Mouse (Mus musculus): ENCODE measurements at regions not wholly inside any gene's neighbourhood (a gene's known extent, or its start where the extent isn't known, plus 50 kb on each side); places are given as distances from the start of the nearest gene placed in this dataset.
A peak's percentile ranks its signal among the peaks of the same experiment; 100 is the strongest.

DNA sequence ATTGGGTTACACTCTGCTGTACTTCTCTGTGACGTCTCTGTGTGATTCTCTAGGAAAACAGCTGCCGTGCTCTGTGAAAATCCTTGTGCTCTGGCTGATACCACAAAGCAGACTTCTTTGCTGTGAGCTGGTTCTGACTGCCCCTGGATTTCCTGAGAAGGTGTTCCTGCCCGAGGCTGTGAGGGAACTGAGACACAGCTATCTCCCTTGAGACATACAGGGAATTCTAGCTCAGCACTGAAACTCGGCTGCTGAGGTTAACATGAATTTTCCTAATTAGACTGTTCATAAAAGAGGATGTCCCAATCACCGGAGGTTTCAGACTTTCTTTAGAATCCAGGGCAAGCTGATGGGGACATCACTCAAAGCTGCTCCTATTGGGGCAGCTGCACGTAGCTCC is 233.4 kb upstream of the Bmper start:
- Histone ChIP-seq H3K4me3 (ENCODE audit: low read depth, low read length) (no peak overlapping the region), H3K27me3 (replicated peaks; ENCODE audit: control insufficient read depth, insufficient read depth, low read length) (no peaks in the 10 kb centered on the region), H3K4me1 (ENCODE audit: control insufficient read depth, insufficient read depth, low read length) (peaks cover 6% of the 10 kb centered on the region; the same call in 1 of the 2 replicates), H3K4me2 (ENCODE audit: low read depth, low read length) (no peak overlapping the region), H3K36me3 (ENCODE audit: control insufficient read depth, insufficient read depth, low read length) (no peaks in the 10 kb centered on the region), H3K9ac (ENCODE audit: low read depth, low read length) (no peak overlapping the region), H3K27ac (replicated peaks; ENCODE audit: low read depth, low read length) (no peak overlapping the region), H3K9me3 (ENCODE audit: control insufficient read depth, low read length) (no peaks in the 10 kb centered on the region)
- DNase-seq (ENCODE audit: low spot score): peak; percentile 10
- WGBS: 40% methylated on average over 6 of the region's 6 CpGs
- no peak for ATAC-seq (ENCODE audit: low read depth)

DNA sequence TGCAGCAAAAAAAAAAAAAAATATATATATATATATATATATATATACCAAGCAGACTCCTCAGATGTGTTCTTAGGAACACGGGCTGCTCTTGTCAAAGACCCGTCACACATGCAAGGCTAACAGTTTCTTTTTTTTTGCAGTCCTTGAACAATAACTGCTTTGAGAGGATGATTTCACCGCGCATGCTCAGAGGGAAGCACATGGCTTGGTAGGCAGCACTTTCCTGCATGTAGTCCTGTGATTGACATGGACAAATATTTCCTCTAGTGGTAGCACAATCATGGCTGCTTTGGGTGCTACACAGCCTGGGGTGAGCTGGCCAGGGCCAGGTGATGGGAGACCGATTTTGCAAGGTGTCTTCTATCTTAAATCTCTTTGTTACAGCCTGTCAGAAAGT is 229.3 kb upstream of the Bmper start:
- H3K4me2 ChIP-seq (ENCODE audit: low read depth, low read length): no peak overlapping the region
- H3K36me3 ChIP-seq (ENCODE audit: control insufficient read depth, insufficient read depth, low read length): no peaks in the 10 kb centered on the region
- 48% methylated on average over 5 of the region's 5 CpGs for WGBS
- no peak overlapping the region for H3K4me3 ChIP-seq (ENCODE audit: low read depth, low read length)
- H3K27ac ChIP-seq (replicated peaks; ENCODE audit: low read depth, low read length): no peak overlapping the region
- ATAC-seq (ENCODE audit: low read depth) (no peak), DNase-seq (ENCODE audit: low spot score) (peak; percentile 54)
- no peak overlapping the region for H3K9ac ChIP-seq (ENCODE audit: low read depth, low read length)
- peaks cover 6% of the 10 kb centered on the region; the same call in 1 of the 2 replicates for H3K4me1 ChIP-seq (ENCODE audit: control insufficient read depth, insufficient read depth, low read length)
- H3K9me3 ChIP-seq (ENCODE audit: control insufficient read depth, low read length): no peaks in the 10 kb centered on the region
- no peaks in the 10 kb centered on the region for H3K27me3 ChIP-seq (replicated peaks; ENCODE audit: control insufficient read depth, insufficient read depth, low read length)

GRCm38 (mm10) chr9:22995564-22995963 is 227.3 kb upstream of the Bmper start:
- DNase-seq (ENCODE audit: low spot score) (no peak), ATAC-seq (ENCODE audit: low read depth) (no peak)
- Histone ChIP-seq H3K4me2 (ENCODE audit: low read depth, low read length) (no peak overlapping the region), H3K9ac (ENCODE audit: low read depth, low read length) (no peak overlapping the region), H3K36me3 (ENCODE audit: control insufficient read depth, insufficient read depth, low read length) (no peaks in the 10 kb centered on the region), H3K4me3 (ENCODE audit: low read depth, low read length) (no peak overlapping the region), H3K9me3 (ENCODE audit: control insufficient read depth, low read length) (no peaks in the 10 kb centered on the region), H3K27ac (replicated peaks; ENCODE audit: low read depth, low read length) (no peak overlapping the region), H3K27me3 (replicated peaks; ENCODE audit: control insufficient read depth, insufficient read depth, low read length) (no peaks in the 10 kb centered on the region), H3K4me1 (ENCODE audit: control insufficient read depth, insufficient read depth, low read length) (peaks cover 6% of the 10 kb centered on the region; the same call in 1 of the 2 replicates)
- 75% methylated on average over 9 of the region's 9 CpGs for WGBS

GRCm38 (mm10) chr9:22998306-22998705 is 224.6 kb upstream of the Bmper start:
- Histone ChIP-seq H3K4me3 (ENCODE audit: low read depth, low read length) (no peak overlapping the region), H3K27me3 (replicated peaks; ENCODE audit: control insufficient read depth, insufficient read depth, low read length) (no peaks in the 10 kb centered on the region), H3K27ac (replicated peaks; ENCODE audit: low read depth, low read length) (no peak overlapping the region), H3K9ac (ENCODE audit: low read depth, low read length) (no peak overlapping the region), H3K4me2 (ENCODE audit: low read depth, low read length) (no peak overlapping the region), H3K9me3 (ENCODE audit: control insufficient read depth, low read length) (no peaks in the 10 kb centered on the region), H3K4me1 (ENCODE audit: control insufficient read depth, insufficient read depth, low read length) (peaks cover 6% of the 10 kb centered on the region; the same call in 1 of the 2 replicates), H3K36me3 (ENCODE audit: control insufficient read depth, insufficient read depth, low read length) (no peaks in the 10 kb centered on the region)
- ATAC-seq (ENCODE audit: low read depth) (no peak), DNase-seq (ENCODE audit: low spot score) (no peak)
- WGBS: 64% methylated on average over 6 of the region's 6 CpGs

GRCm38 (mm10) chr9:22999181-22999580 is 223.7 kb upstream of the Bmper start:
- Histone ChIP-seq H3K36me3 (ENCODE audit: control insufficient read depth, insufficient read depth, low read length) (no peaks in the 10 kb centered on the region), H3K4me1 (ENCODE audit: control insufficient read depth, insufficient read depth, low read length) (no peaks in the 10 kb centered on the region), H3K9ac (ENCODE audit: low read depth, low read length) (no peak overlapping the region), H3K27me3 (replicated peaks; ENCODE audit: control insufficient read depth, insufficient read depth, low read length) (no peaks in the 10 kb centered on the region), H3K4me2 (ENCODE audit: low read depth, low read length) (no peak overlapping the region), H3K9me3 (ENCODE audit: control insufficient read depth, low read length) (no peaks in the 10 kb centered on the region), H3K4me3 (ENCODE audit: low read depth, low read length) (no peak overlapping the region), H3K27ac (replicated peaks; ENCODE audit: low read depth, low read length) (no peak overlapping the region)
- ATAC-seq (ENCODE audit: low read depth) (no peak), DNase-seq (ENCODE audit: low spot score) (peak; percentile 26)
- WGBS: 78% methylated on average over 4 of the region's 4 CpGs

GRCm38 (mm10) chr9:23000200-23000599 is 222.7 kb upstream of the Bmper start:
- H3K4me2 ChIP-seq (ENCODE audit: low read depth, low read length): no peak overlapping the region
- H3K9ac ChIP-seq (ENCODE audit: low read depth, low read length): no peak overlapping the region
- WGBS: 80% methylated on average over 3 of the region's 3 CpGs
- H3K36me3 ChIP-seq (ENCODE audit: control insufficient read depth, insufficient read depth, low read length): no peaks in the 10 kb centered on the region
- H3K4me1 ChIP-seq (ENCODE audit: control insufficient read depth, insufficient read depth, low read length): 0 out of 2 replicates have a peak, but pooled peaks cover 2% of the 10 kb centered on the region
- H3K9me3 ChIP-seq (ENCODE audit: control insufficient read depth, low read length): no peaks in the 10 kb centered on the region
- DNase-seq (ENCODE audit: low spot score) (no peak), ATAC-seq (ENCODE audit: low read depth) (no peak)
- no peak overlapping the region for H3K4me3 ChIP-seq (ENCODE audit: low read depth, low read length)
- no peaks in the 10 kb centered on the region for H3K27me3 ChIP-seq (replicated peaks; ENCODE audit: control insufficient read depth, insufficient read depth, low read length)
- no peak overlapping the region for H3K27ac ChIP-seq (replicated peaks; ENCODE audit: low read depth, low read length)

DNA sequence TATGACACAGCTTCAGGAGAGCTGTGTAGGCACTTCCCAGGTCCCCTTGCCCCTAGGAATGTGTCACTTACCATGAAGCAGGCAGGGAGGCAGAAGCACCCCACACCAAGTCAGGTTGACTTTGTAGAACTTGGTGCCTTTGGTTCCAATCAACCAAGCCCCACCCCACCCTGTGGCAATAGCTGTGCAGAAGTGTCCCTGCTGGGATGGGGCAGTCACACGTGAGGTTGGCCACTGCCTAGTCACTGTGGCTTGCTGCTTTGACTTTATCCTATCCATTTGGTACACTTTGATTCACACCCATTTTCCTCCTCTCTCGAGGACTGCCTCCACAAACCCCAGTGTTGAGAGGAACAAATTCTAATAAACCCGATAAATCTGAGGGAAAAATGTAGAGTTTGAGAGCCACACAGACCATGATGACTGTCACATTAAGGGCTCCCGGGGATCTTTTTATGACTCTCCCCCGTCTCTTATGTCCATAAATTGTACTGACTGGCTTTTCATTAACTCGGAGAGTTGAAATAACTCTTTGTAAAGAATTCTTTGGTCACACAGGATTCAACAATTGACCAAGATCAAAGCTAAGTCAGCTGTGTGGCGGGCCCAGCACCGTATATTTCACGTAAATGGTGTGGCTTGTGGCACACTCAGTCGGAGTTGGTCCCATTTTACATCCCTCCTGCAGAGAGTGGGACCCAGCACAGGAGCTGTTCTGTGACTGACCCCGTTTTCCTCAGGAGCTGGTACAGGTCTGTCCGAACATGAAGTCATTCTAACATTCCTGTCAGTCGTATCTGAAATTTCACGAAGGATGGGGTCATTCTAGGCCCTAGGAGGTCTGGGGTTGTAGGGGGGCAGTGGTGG is 219.4 kb upstream of the Bmper start:
- H3K27ac ChIP-seq (replicated peaks; ENCODE audit: low read depth, low read length): no peak overlapping the region
- DNase-seq (ENCODE audit: low spot score) (no peak), ATAC-seq (ENCODE audit: low read depth) (no peak)
- H3K9me3 ChIP-seq (ENCODE audit: control insufficient read depth, low read length): no peaks in the 10 kb centered on the region
- peaks cover 9% of the 10 kb centered on the region for H3K4me1 ChIP-seq (ENCODE audit: control insufficient read depth, insufficient read depth, low read length)
- H3K4me3 ChIP-seq (ENCODE audit: low read depth, low read length): no peak overlapping the region
- 76% methylated on average over 14 of the region's 14 CpGs for WGBS
- H3K27me3 ChIP-seq (replicated peaks; ENCODE audit: control insufficient read depth, insufficient read depth, low read length): peaks cover 4% of the 10 kb centered on the region; the same call in 1 of the 2 replicates
- H3K9ac ChIP-seq (ENCODE audit: low read depth, low read length): no peak overlapping the region
- H3K4me2 ChIP-seq (ENCODE audit: low read depth, low read length): no peak overlapping the region
- H3K36me3 ChIP-seq (ENCODE audit: control insufficient read depth, insufficient read depth, low read length): no peaks in the 10 kb centered on the region

DNA sequence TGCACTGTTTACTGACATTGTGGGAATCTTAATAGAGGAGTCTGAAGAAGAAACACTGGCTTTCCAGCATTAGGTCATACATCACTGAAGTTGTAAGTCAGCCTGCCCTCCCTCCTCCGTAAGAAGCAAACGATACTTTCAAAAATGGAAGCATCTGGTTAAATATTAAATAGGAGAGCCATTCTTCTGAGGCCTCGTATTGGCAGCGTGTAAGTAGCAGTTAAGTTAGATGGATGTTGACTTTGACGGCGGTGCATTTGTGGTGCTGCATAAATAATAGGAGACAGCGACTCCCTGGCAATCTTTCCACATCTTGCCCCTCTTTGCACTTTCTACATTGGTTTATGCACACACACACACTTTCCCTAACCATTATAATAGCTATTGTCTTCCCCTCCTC is 217.9 kb upstream of the Bmper start:
- ATAC-seq (ENCODE audit: low read depth) (no peak), DNase-seq (ENCODE audit: low spot score) (peak; percentile 60)
- Histone ChIP-seq H3K9me3 (ENCODE audit: control insufficient read depth, low read length) (no peaks in the 10 kb centered on the region), H3K36me3 (ENCODE audit: control insufficient read depth, insufficient read depth, low read length) (no peaks in the 10 kb centered on the region), H3K4me2 (ENCODE audit: low read depth, low read length) (no peak overlapping the region), H3K27me3 (replicated peaks; ENCODE audit: control insufficient read depth, insufficient read depth, low read length) (peaks cover 18% of the 10 kb centered on the region; the same call in 1 of the 2 replicates), H3K27ac (replicated peaks; ENCODE audit: low read depth, low read length) (no peak overlapping the region), H3K9ac (ENCODE audit: low read depth, low read length) (no peak overlapping the region), H3K4me1 (ENCODE audit: control insufficient read depth, insufficient read depth, low read length) (peaks cover 17% of the 10 kb centered on the region), H3K4me3 (ENCODE audit: low read depth, low read length) (no peak overlapping the region)
- 38% methylated on average over 7 of the region's 7 CpGs for WGBS
